Mouse (Mus musculus) small intestine, adult 2 months (tissue): ENCODE data around the gene Ndufa4. TPM values are rescaled to one million over a fixed set of nuclear protein-coding genes. Genes with fewer than 3 reads are reported as not detected.
A peak's percentile ranks its signal among the peaks of the same experiment; 100 is the strongest.

Source experiments
- H3K27ac ChIP-seq: fragments of 200-500 bp; 2 replicates; pipeline ENCODE4 v1.5.1; 2012; ENCODE audit warnings: low read depth, low read length, control low read depth, inconsistent platforms; ENCODE audit not compliant: insufficient read depth
- H3K27me3 ChIP-seq: fragments of 200-500 bp; 2 replicates; pipeline ENCODE4 v1.6.1; 2012; ENCODE audit warnings: mild to moderate bottlenecking, moderate library complexity, low read length, inconsistent platforms; ENCODE audit not compliant: control insufficient read depth, insufficient read depth
- H3K36me3 ChIP-seq: fragments of 200-500 bp; 2 replicates; pipeline ENCODE4 v1.6.1; 2012; ENCODE audit warnings: mild to moderate bottlenecking, low read length, control low read depth, inconsistent platforms; ENCODE audit not compliant: control insufficient read depth, insufficient read depth
- H3K4me1 ChIP-seq: fragments of 200-500 bp; 2 replicates; pipeline ENCODE4 v1.6.1; 2012; ENCODE audit warnings: low read length, inconsistent platforms, mixed read lengths; ENCODE audit not compliant: control insufficient read depth, insufficient read depth, insufficient read length
- H3K4me3 ChIP-seq: fragments of 200-500 bp; 2 replicates; pipeline ENCODE4 v1.5.1; 2012; ENCODE audit warnings: low read depth, mild to moderate bottlenecking, control low read depth, inconsistent platforms, low read length, moderate library complexity
- CTCF ChIP-seq: fragments of 200-500 bp; IDR thresholded peaks from 2 replicates; pipeline ENCODE4 v1.5.1; 2012; ENCODE audit warnings: low read depth, mild to moderate bottlenecking, control low read depth, inconsistent platforms, low read length, moderate library complexity, mixed read lengths; ENCODE audit not compliant: insufficient replicate concordance, insufficient read length; ENCODE audit errors: extremely low read depth
- POLR2A ChIP-seq: fragments of 200-500 bp; IDR thresholded peaks from 2 replicates; pipeline ENCODE4 v1.6.1; 2012; ENCODE audit warnings: low read depth, mild to moderate bottlenecking, control low read depth, inconsistent platforms, low read length, moderate library complexity
- WGBS: fragments of 180-500 bp; shearing (Covaris S2); methylation state at CpG from one replicate; pipeline ENCODE4 v1.1.7; 2018; 5-methylcytosine and 5-hydroxymethylcytosine counted together
- polyA plus RNA-seq: library from polyadenylated mRNA; depleted of rRNA; stranded (reverse); fragments of >200 nt; gene quantifications from 2 replicates; pipeline ENCODE4 v1.2.3, GENCODE M21; 2012; rRNA removed

Gene Ndufa4
- polyA plus RNA-seq: 275 and 395 TPM in 2 replicates

- H3K27ac ChIP-seq: peak within 1 kb of the TSS; percentile 82
- peaks cover 11% of the 10 kb centered on the region for H3K36me3 ChIP-seq
- H3K27me3 ChIP-seq: no peaks in the 10 kb centered on the region
- WGBS: under 1% methylated on average over 59 of the region's 59 CpGs
- TF ChIP-seq POLR2A (peak; percentile 96), CTCF (no peak)
- peak within 1 kb of the TSS; percentile 79 for H3K4me3 ChIP-seq
- no peaks in the 10 kb centered on the region for H3K4me1 ChIP-seq
Measured at GRCm38 (mm10) chr6:11907269-11908032, at the start of gene Ndufa4, which contains the start of gene Phf14. Ndufa4 (minus strand) TSS chr6:11907497. Phf14 (plus strand) TSS chr6:11907809.

GRCm38 (mm10) chr6:11948100-11948499, 40.8 kb upstream of the Ndufa4 start:
- peaks cover 10% of the 10 kb centered on the region; the same call in 1 of the 2 replicates for H3K36me3 ChIP-seq
- TF ChIP-seq POLR2A (no peak), CTCF (no peak)
- no peak overlapping the region for H3K27ac ChIP-seq
- no peak overlapping the region for H3K4me3 ChIP-seq
- 91% methylated on average over 1 of the region's 1 CpGs for WGBS
- no peaks in the 10 kb centered on the region for H3K4me1 ChIP-seq
- H3K27me3 ChIP-seq: no peaks in the 10 kb centered on the region

- no peaks in the 10 kb centered on the region for H3K27me3 ChIP-seq
- no peak overlapping the region for H3K27ac ChIP-seq
- TF ChIP-seq CTCF (no peak), POLR2A (no peak)
- peaks cover 16% of the 10 kb centered on the region; the same call in 1 of the 2 replicates for H3K36me3 ChIP-seq
- H3K4me3 ChIP-seq: no peak overlapping the region
- H3K4me1 ChIP-seq: no peaks in the 10 kb centered on the region
- WGBS: 95% methylated on average over 4 of the region's 4 CpGs
Measured at GRCm38 (mm10) chr6:11942089-11942488, 34.8 kb upstream of the Ndufa4 start.

- no peak for TF ChIP-seq POLR2A
- no peak for TF ChIP-seq CTCF
- Histone ChIP-seq H3K4me1 (no peaks in the 10 kb centered on the region), H3K27me3 (no peaks in the 10 kb centered on the region), H3K27ac (no peak overlapping the region), H3K36me3 (peaks cover 15% of the 10 kb centered on the region; the same call in 1 of the 2 replicates), H3K4me3 (no peak overlapping the region)
Measured at GRCm38 (mm10) chr6:11940895-11941294, 33.6 kb upstream of the Ndufa4 start.

- Histone ChIP-seq H3K4me1 (no peaks in the 10 kb centered on the region), H3K36me3 (peaks cover 2% of the 10 kb centered on the region), H3K4me3 (no peak overlapping the region), H3K27me3 (no peaks in the 10 kb centered on the region), H3K27ac (no peak overlapping the region)
- 91% methylated on average over 7 of the region's 7 CpGs for WGBS
- TF ChIP-seq POLR2A: no peak
Measured at GRCm38 (mm10) chr6:11933403-11933802, 26.1 kb upstream of the Ndufa4 start.

- WGBS: 84% methylated on average over 6 of the region's 6 CpGs
- H3K36me3 ChIP-seq: 0 out of 2 replicates have a peak, but pooled peaks cover 2% of the 10 kb centered on the region
- TF ChIP-seq POLR2A (no peak), CTCF (no peak)
- no peak overlapping the region for H3K27ac ChIP-seq
- H3K4me3 ChIP-seq: no peak overlapping the region
- H3K4me1 ChIP-seq: no peaks in the 10 kb centered on the region
- H3K27me3 ChIP-seq: no peaks in the 10 kb centered on the region
Measured at GRCm38 (mm10) chr6:11927485-11927884, 20.2 kb upstream of the Ndufa4 start.

- Histone ChIP-seq H3K36me3 (0 out of 2 replicates have a peak, but pooled peaks cover 2% of the 10 kb centered on the region), H3K4me1 (no peaks in the 10 kb centered on the region), H3K27me3 (no peaks in the 10 kb centered on the region), H3K27ac (no peak overlapping the region), H3K4me3 (peak overlapping the region; percentile 98)
- TF ChIP-seq CTCF (no peak), POLR2A (no peak)
- WGBS: under 1% methylated on average over 40 of the region's 40 CpGs
Measured at GRCm38 (mm10) chr6:11926082-11926595, 18.8 kb upstream of the Ndufa4 start.
